Mouse (Mus musculus) midbrain, embryonic 14.5 days (tissue): ENCODE results near the gene Tcf3. TPM values are rescaled to one million over a fixed set of nuclear protein-coding genes. Genes with fewer than 3 reads are reported as not detected.

Experiments
- ATAC-seq: fragments of 200-750 bp; cut with Nextera tagmentation; 2 replicates; pipeline ENCODE4 v1.8.0; 2017; ENCODE audit warnings: moderate number of reproducible peaks, moderate library complexity; ENCODE audit not compliant: low FRiP score, low TSS enrichment
- DNase-seq: peaks from one replicate; pipeline ENCODE4 v3.0.0-alpha.2; 2015
- H3K27ac ChIP-seq: fragments of 300-500 bp; sonication (generic); replicated peaks from 2 replicates; pipeline ENCODE4 v1.5.1; 2014; ENCODE audit warnings: mild to moderate bottlenecking, low read depth, low read length, moderate library complexity
- H3K27me3 ChIP-seq: fragments of 300-500 bp; sonication (generic); 2 replicates; pipeline ENCODE4 v1.6.1; 2014; ENCODE audit warnings: low read length, control low read depth, mixed read lengths; ENCODE audit not compliant: control insufficient read depth, insufficient read depth
- H3K36me3 ChIP-seq: fragments of 300-500 bp; sonication (generic); 2 replicates; pipeline ENCODE4 v1.6.1; 2014; ENCODE audit warnings: low read length, control low read depth; ENCODE audit not compliant: control insufficient read depth, insufficient read depth
- H3K4me1 ChIP-seq: fragments of 300-500 bp; sonication (generic); 2 replicates; pipeline ENCODE4 v1.6.1; 2014; ENCODE audit warnings: mild to moderate bottlenecking, antibody characterized with exemption, low read length, control low read depth; ENCODE audit not compliant: control insufficient read depth, insufficient read depth
- H3K4me2 ChIP-seq: fragments of 300-500 bp; sonication (generic); 2 replicates; pipeline ENCODE4 v1.6.1; 2014; ENCODE audit warnings: mild to moderate bottlenecking, low read length, moderate library complexity
- H3K4me3 ChIP-seq: fragments of 300-500 bp; sonication (generic); replicated peaks from 2 replicates; pipeline ENCODE4 v1.5.1; 2014; ENCODE audit warnings: low read depth, low read length
- H3K9ac ChIP-seq: fragments of 300-500 bp; sonication (generic); replicated peaks from 2 replicates; pipeline ENCODE4 v1.6.1; 2014; ENCODE audit warnings: mild to moderate bottlenecking, low read length, moderate library complexity
- H3K9me3 ChIP-seq: fragments of 300-500 bp; sonication (generic); 2 replicates; pipeline ENCODE4 v1.6.1; 2016; ENCODE audit warnings: low read length, control low read depth, mixed read lengths; ENCODE audit not compliant: control insufficient read depth
- WGBS: fragments of 180-500 bp; shearing (Covaris S2); extraction: QIAGEN DNeasy Blood & Tissue Kit; methylation state at CpG from one replicate; pipeline ENCODE4 v1.1.7; 2014; 5-methylcytosine and 5-hydroxymethylcytosine counted together
- microRNA-seq: library from miRNA; unstranded; fragments of <30 nt; microRNA quantifications from one replicate; pipeline ENCODE4, GENCODE M21; 2016
- polyA plus RNA-seq: library from polyadenylated mRNA; unstranded; fragments of >200 nt; fragmentation: Nextera tagmentation; extraction: Ambion mirVana; gene quantifications from 2 replicates; pipeline ENCODE4 v1.2.1, GENCODE M21; 2014

Gene Tcf3
- polyA plus RNA-seq, 1 experiment from 2014 or later: 60.4 TPM

DNA sequence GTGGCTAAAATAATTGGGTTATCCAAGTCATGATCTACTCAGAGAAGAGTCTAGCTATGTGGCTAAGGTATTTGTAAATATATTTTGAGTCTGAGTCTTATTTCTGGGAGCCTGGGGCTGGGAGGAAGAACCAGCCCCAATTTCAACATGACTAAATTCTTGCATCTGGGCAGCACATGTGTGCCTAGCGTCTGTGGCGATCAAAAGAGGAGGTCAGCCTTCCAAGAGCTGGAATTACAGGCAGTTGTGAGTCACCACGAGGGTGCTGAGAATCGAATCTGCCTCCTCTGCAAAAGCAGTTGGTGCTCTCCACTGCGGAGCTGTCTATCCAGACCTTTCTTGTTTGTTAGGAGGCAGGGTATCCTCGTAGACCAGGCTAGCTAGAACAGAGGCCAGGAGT is 67.7 kb downstream of the Tcf3 start:
- WGBS: 62% methylated on average over 6 of the region's 6 CpGs
- Histone ChIP-seq H3K4me1 (no peaks in the 10 kb centered on the region), H3K27me3 (no peaks in the 10 kb centered on the region), H3K9me3 (no peaks in the 10 kb centered on the region), H3K4me3 (no peak overlapping the region), H3K4me2 (no peak overlapping the region), H3K36me3 (no peaks in the 10 kb centered on the region), H3K9ac (no peak overlapping the region), H3K27ac (no peak overlapping the region)
- ATAC-seq: no peak
- no peak for DNase-seq

- Histone ChIP-seq H3K27me3 (peaks cover under 1% of the 10 kb centered on the region; the same call in 1 of the 2 replicates), H3K4me3 (no peak overlapping the region), H3K9me3 (no peaks in the 10 kb centered on the region), H3K9ac (no peak overlapping the region), H3K4me1 (no peaks in the 10 kb centered on the region), H3K36me3 (no peaks in the 10 kb centered on the region), H3K4me2 (no peak overlapping the region), H3K27ac (no peak overlapping the region)
- ATAC-seq: no peak
- WGBS: 26% methylated on average over 6 of the region's 6 CpGs
- no peak for DNase-seq
Observed at GRCm38 (mm10) chr10:80363734-80364133, 69.7 kb downstream of the Tcf3 start.

Small RNA genes within 50 kb of the gene (microRNA-seq; reads per million reads assigned to microRNA genes)
- gene Gm22721: not detected

Other genes with a start within 250 kb of the Tcf3 start
- 51.5 and 65.4 TPM in 2 replicates for gene Mum1, start 207.2 kb downstream of the Tcf3 start, polyA plus RNA-seq
- 274 and 323 TPM in 2 replicates for gene Ndufs7, start 184.5 kb downstream of the Tcf3 start, polyA plus RNA-seq
- gene Gamt, start 172.6 kb downstream of the Tcf3 start, polyA plus RNA-seq: 15.1 and 16.7 TPM in 2 replicates
- gene Dazap1, start 172.2 kb downstream of the Tcf3 start, polyA plus RNA-seq: 42.5 and 49.3 TPM in 2 replicates
- gene Rps15, start 141.2 kb downstream of the Tcf3 start, polyA plus RNA-seq: 622 and 707 TPM in 2 replicates
- 241 and 259 TPM in 2 replicates for gene Apc2, start 137.7 kb downstream of the Tcf3 start, polyA plus RNA-seq
- gene 2310011J03Rik, start 113.1 kb downstream of the Tcf3 start, polyA plus RNA-seq: 20.4 and 21.6 TPM in 2 replicates
- 2.5 and 3.5 TPM in 2 replicates for gene Pcsk4, start 104.1 kb downstream of the Tcf3 start, polyA plus RNA-seq
- gene Reep6, start 103.7 kb downstream of the Tcf3 start, polyA plus RNA-seq: 5.3 and 7.3 TPM in 2 replicates
- gene Adamtsl5, start 85.2 kb downstream of the Tcf3 start, polyA plus RNA-seq: 0.26 TPM in 1 of 2 replicates, not detected in the other
- 2.9 and 3.2 TPM in 2 replicates for gene Plk5, start 77.2 kb downstream of the Tcf3 start, polyA plus RNA-seq
- gene Mex3d, start 46.0 kb downstream of the Tcf3 start, polyA plus RNA-seq: 17.3 and 28.2 TPM in 2 replicates
- gene Mbd3, start 34.1 kb downstream of the Tcf3 start, polyA plus RNA-seq: 166 and 208 TPM in 2 replicates
- 532 and 742 TPM in 2 replicates for gene Uqcr11, start 26.8 kb downstream of the Tcf3 start, polyA plus RNA-seq
- gene Onecut3, start 61.2 kb upstream of the Tcf3 start, polyA plus RNA-seq: 2.2 and 2.4 TPM in 2 replicates
- 0.76 and 0.78 TPM in 2 replicates for gene Atp8b3, start 105.5 kb upstream of the Tcf3 start, polyA plus RNA-seq
- 31.7 and 34.2 TPM in 2 replicates for gene Rexo1, start 127.9 kb upstream of the Tcf3 start, polyA plus RNA-seq
- 4.9 and 5.0 TPM in 2 replicates for gene Klf16, start 143.7 kb upstream of the Tcf3 start, polyA plus RNA-seq
- 128 and 151 TPM in 2 replicates for gene Abhd17a, start 156.7 kb upstream of the Tcf3 start, polyA plus RNA-seq
- gene Scamp4, start 169.2 kb upstream of the Tcf3 start, polyA plus RNA-seq: 62.1 and 67.6 TPM in 2 replicates
- gene Adat3, start 169.2 kb upstream of the Tcf3 start, polyA plus RNA-seq: 4.9 and 5.0 TPM in 2 replicates
- gene Gm49322, start 172.4 kb upstream of the Tcf3 start, polyA plus RNA-seq: 2.5 and 2.6 TPM in 2 replicates
- 74.1 and 98.5 TPM in 2 replicates for gene Csnk1g2, start 189.2 kb upstream of the Tcf3 start, polyA plus RNA-seq
- gene Btbd2, start 223.4 kb upstream of the Tcf3 start, polyA plus RNA-seq: 80.1 and 88.8 TPM in 2 replicates
- 46.7 and 54.2 TPM in 2 replicates for gene Mknk2, start 244.5 kb upstream of the Tcf3 start, polyA plus RNA-seq